Mouse (Mus musculus): Measurements from ENCODE around the gene Sec16b.

Gene Sec16b

DNA sequence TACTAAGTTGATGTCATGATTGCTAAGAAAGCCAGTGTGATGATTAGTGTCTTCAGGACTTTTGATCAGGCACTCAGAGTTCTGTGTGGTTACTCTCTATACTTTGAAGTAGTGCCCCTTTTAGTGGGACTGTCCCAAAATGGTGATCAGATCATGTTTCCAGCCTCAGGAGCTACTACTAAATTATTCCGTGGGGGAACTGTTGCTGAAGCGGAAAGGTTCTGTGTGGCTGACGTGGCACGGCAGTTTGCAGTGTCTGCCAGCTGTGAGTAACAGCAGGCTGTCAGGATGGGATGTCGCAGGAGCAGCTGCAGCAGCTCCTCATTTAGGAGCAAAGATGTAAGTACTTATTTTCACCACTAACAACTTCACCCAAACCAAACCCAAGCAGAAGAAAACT is at the start of gene Sec16b:
Gene Sec16b (plus strand): TSS at position 207 of the 400 bp plus-strand sequence.
- no peak for DNase-seq (ENCODE audit: low spot score in 2 of 2)

DNA sequence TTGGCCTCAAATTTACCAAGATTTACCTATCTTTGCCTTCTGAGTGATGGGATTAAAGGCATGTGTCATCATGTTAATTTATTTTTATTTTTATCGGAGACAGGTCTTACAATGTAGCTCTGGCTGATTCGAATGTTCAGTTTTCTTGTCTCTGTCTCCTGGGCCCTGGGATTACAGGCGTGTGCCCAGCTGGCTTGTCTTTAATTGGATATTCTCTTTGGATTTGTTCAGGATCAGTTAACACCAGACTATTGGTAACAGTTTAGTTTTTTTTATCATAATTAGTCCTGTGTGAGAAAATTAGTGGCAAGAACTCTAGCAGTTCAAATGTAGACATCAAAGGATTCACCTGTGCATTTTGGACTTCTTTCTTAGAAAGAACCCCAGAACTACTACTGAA is 48.7 kb upstream of the Sec16b start:
- no peak for DNase-seq (ENCODE audit: low spot score in 2 of 2)

DNA sequence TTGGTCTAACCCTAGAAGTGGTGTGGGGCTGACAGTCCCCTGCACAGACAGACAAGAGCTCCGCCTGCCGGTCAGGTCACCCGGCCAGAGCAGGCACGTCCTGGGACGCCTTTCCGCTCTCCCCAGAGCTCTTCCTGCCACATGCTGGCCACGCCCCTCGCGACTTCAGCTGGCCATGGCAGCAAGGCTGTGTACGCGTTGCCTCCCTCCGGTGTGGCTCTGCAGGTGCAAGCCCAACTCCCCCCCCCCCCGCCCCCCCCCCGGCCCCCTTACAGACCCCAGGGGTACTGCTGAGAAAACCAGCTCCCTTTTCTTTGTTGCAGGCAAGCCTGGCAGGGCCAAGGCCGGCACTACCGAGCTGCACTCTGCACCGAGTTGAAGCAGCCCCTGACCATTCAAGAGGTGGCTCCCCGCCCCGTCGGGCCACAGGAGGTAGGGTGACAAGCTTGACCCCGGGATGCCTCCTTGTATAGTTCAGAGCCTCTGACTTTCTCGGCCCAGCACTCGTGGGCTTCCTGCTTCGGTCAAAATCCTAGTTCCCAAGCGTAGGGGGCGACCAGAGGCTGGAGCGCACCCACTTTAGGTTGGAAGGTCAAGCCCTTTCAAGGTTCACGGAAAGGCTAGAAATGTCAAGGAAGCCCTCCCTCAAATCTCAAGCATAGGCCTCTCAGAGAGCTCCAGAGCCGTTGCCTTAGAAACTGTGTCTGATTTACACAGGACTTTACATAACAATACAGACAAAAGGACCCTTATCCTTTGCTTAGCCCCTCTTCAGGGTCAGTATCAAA is 47.9 kb upstream of the Sec16b start, which contains the start of gene Cryzl2:
Gene Cryzl2 (plus strand): TSS at position 157 of the 788 bp plus-strand sequence.
- DNase-seq (ENCODE audit: low spot score in 2 of 2), result no peak

DNA sequence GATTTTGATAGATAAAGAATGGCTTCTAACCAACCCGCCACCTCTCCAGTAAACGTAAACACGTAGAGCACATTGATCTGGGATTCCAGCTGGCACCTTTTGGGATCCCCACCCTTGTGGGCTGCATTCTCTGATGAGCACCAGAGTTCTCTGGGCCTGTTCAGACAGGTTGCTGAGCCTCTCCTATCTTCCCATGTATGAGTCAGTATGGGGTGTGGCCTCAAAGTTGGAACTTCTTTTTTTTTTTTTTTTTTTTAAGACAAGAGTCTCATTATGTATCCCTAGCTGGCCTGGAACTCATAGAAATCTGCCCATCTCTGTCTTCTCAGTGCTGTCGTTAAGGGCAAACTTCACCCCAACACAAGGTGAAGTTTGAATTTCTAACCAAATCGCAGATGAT is 46.6 kb upstream of the Sec16b start:
- no peak for DNase-seq (ENCODE audit: low spot score in 2 of 2)

- DNase-seq (ENCODE audit: low spot score in 2 of 2), result no peak
These were observed 45.3 kb upstream of the Sec16b start for GRCm38 (mm10) chr1:157461276-157461675.

DNA sequence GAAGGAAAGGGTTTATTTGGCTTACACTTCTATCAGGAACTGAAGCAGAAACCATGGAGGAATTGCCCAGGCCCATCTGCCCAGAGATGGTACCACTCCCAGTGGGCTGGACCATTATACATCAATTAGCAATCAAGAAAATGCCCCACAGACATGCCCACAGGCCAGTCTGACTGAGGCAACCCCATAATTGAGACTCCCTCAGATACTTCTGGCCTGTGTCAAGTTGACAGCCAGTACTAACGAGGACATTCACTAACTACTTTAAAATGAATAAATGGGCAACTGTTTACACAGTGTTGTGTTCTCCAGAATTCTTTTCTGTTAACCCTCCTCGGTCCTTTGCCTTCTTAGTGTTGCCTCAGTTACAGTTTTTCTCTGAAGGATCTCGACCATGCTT is 44.2 kb upstream of the Sec16b start:
- DNase-seq (ENCODE audit: low spot score in 2 of 2), result no peak

DNA sequence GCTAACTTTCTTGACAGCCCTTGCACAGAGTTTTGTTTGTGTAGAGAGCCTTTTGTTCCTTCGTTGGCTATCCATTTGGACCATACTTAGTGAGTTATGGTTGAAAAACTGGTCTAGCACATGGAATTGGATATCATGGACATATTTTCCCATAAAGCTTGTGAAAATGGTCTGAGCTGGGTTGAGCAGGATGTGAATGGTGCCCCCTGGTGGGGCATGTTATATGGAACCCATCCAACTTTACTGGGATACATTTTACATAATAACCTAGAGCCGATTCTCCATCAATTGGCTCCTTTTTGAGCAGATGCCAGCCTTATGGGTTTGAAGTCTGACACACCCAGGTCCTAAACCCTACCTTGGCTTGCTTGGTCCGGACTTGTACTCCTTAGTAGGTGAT is 41.3 kb upstream of the Sec16b start:
- DNase-seq (ENCODE audit: low spot score in 2 of 2), result no peak

DNA sequence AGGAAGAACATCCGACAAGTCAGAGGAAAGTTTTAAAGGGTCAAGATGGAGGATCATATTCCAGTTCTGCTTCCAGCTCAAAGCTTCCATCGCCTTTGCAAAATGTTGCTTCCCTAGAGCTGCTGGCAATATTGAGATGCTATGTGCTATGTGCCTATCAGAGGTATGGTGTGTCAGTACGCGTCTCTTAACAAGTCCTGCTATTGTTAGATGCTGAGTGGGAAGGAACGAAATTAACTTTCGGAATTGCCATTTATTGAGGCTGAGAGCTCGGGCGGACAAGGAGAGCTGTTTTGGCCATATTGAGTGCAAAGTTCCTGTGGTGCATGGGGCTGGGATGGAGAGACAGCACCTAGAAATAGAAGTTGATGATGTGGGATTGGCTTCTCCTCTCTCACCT is 38.7 kb upstream of the Sec16b start:
- no peak for DNase-seq (ENCODE audit: low spot score in 2 of 2)

DNA sequence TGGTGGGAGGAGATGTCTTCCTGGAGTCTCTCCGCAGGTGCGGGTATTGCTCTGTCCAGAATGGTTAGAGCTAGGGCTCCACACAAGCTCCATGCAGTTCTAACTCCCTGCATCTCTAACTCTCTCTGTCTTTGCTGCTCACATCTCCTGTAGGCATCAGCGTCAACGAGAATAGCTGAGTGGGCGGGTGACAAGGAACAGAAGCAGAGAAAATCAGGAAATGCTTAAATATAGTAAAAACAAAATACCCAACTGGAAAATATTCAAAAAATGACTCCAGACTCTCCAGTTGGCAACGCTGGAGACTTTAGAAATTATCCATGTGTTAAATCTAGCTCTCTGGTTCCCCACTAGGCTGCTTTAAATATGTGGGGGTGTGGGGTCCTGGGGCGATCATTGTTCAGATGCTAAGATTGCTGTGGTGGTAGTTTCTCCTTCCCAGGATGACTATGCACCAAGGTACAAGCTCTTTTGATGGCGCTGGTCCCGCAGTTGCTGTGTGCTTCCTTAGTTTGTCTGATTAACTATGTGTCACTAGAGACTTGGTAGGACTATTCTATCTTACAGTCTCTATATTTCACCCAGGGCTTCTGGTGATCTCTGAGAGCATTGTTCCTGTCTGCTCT is 35.7 kb upstream of the Sec16b start:
- no peak for DNase-seq (ENCODE audit: low spot score in 2 of 2)

DNA sequence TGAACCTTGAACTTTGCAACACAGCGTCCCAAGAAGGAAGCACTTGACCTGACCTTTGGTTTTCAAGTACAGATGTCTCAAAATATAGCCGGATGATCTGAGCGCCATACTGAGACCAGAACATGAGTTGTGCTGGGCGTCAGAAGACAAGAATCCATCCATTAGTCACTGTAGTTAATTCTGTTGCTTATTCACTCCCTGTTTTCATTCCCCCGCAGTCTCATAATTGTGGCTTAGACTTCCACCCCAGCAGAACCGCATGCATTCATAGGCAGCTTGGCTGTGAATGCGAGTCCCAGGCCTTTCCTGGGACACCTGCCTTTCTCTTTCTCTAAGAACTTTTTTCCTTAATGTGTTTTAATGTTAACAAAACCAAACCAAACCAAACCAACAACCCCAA is 33.8 kb upstream of the Sec16b start:
- DNase-seq (ENCODE audit: low spot score in 2 of 2), result no peak

DNA sequence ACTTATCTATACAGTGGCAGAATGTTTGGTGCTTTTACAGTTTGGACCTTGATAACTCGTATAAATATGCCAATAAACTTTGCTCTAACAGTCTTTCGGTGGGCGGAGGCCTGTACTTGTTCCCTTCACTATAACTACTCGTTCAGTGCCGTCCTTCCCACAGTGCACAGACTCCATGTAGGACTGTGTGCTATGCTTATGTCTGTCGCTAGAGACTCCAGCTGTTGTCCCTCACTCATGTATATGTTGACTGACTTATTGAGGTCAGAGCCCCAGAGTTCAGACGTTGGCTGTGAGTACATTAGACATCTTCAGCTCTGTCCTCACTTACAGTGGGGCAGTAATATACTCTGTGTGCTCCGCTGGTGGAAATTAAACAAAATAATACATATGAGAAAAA is 31.7 kb upstream of the Sec16b start:
- no peak for DNase-seq (ENCODE audit: low spot score in 2 of 2)

DNA sequence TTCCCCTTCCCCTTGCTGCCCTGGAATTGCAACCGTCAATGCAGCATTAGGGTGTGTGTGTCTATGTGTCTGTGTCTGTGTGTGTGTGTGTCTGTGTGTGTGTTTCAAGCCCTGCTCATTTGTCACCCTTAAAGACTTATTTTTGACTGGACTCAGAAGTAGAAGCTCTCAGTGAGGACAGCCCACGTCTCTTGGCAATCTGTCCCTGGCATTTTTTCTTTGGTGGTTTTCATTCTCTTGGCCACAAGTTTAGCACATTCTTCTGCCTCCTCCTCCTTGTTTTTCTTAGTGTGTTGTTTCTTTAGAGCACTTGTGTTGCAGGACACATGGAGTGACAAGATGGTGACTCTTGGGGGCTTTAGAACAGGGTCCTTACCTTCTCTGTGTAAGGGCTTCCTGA is 30.3 kb upstream of the Sec16b start:
- DNase-seq (ENCODE audit: low spot score in 2 of 2), result no peak

DNA sequence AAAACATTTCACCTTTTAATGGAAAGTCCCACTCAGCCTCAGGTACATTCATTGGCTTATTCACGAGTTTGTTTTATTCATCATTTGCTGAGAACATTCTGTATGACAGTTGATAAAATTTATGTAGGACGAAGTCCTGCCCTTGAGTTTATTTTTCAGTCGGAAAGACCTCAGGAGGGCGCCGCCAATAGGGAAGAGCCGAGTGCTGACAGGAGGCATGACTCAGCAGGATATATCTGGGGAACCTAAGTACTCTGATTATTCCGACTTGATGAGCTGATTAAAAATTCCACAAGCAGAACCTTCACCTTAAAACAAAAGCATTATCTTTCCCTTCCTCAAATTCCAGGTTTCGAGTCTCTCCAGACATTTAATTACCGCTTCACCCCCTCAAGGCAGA is 26.4 kb upstream of the Sec16b start:
- DNase-seq (ENCODE audit: low spot score in 2 of 2), result no peak

DNA sequence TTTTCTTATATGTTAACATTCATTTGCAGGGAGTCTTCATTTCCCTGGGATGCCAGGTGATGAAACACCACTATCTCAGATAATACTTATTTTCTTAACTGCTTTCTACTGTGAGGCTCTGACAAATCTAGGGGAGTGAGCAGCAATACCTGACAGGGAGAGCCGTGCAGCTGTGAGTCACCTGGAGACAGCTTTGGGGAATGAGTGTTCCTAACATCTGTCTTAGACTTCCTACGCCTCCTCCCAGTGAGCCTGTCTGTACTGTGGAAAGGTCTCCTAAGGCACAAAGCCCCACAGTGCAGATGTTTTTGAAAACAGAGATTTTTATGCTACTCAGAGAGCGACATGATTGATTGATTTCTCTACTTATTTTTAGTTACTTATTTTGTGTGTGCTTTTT is 25.6 kb upstream of the Sec16b start:
- no peak for DNase-seq (ENCODE audit: low spot score in 2 of 2)

DNA sequence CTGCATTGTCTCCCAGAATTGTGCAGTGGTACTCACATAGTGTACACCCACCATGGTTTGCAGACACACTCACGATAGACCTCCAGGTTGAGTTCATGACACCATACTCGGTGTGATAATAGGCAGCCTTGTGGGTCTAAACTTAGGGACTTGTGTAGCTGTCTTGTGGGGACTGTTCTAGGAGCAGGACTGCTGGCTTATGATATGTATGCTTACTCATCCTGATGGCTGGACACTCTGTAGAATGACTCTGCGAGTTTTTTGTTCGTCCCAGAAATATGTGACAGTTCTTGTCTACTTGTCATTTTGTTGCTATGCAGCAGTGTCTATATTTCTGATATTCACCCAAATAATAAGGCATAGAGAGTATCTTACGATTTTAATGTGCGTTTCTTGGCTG is 24.9 kb upstream of the Sec16b start:
- DNase-seq (ENCODE audit: low spot score in 2 of 2), result no peak

- DNase-seq (ENCODE audit: low spot score in 2 of 2), result no peak
These were observed 22.4 kb upstream of the Sec16b start for GRCm38 (mm10) chr1:157484161-157484560.

- DNase-seq (ENCODE audit: low spot score in 2 of 2), result no peak
These were observed 5.9 kb upstream of the Sec16b start for GRCm38 (mm10) chr1:157500657-157501056.

- DNase-seq (ENCODE audit: low spot score in 2 of 2), result no peak
These were observed 5.1 kb upstream of the Sec16b start for GRCm38 (mm10) chr1:157501352-157501945.

DNA sequence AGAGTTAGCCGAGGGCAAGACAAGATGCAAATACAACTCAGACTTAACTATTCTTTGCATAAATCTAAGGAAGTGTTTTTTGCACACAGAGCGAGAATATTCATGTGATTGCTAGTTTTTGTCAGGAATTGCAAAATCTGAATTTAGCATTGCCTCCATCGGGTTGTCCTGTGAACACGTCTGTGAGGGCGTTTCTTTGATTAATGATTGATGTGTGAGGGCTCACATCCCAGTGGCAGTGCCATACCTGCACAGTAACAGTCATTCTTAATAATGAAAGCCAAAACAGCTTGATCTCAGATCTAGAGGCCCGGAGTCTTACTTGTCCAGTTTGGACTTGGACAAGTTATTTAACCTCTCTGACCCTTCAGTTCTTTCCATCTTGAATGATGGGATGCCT is 3.5 kb upstream of the Sec16b start:
- no peak for DNase-seq (ENCODE audit: low spot score in 2 of 2)

DNA sequence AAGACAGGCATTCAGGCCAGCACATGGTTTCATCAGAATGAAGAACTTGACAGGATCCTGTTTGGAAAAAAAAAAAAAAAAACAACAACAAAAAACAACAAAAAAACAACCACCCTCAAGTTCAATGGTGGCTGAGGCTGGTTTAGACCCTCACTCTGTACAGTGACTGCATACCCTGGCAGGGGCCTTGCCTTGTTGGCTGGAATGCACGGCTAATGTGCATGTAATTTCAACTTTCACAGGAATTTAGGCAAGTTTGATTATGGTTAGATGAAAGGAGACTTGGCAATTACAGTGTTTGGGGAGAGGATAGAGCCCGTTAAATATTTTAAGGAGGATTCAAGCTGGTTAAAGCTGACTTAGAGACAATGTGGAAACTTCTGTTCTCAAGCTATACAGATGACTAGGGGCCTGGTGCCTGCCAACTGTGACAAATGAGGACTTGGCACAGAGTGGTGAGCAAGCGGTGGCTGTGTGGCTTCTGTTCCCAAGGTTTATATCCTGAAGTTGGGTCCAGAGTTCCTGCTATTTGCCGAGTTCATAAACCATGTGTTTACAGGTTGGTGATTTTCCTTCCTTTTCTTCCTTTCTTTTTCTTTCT is 567 bp downstream of the Sec16b start:
- DNase-seq (ENCODE audit: low spot score in 2 of 2), result no peak

DNA sequence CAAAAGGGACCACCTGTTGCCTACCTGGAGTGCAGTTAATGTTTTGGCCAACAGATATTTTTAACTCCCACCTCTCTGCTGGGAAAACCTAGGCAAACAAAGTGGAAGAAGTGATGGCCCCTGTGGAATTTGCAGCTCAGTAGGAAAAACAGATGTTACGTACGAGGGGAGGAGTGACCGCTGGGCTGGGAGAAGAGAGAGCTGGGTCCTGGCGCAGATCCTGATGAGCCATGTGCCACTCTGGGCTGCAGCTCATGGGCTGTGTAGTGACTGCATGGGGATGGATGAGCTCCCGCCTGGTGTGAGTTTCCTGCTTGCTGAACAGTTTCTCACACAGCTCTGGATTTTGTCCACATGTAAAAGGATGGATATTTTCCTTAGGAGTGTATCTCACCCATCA is 1.3 kb downstream of the Sec16b start:
- DNase-seq (ENCODE audit: low spot score in 2 of 2), result no peak

DNA sequence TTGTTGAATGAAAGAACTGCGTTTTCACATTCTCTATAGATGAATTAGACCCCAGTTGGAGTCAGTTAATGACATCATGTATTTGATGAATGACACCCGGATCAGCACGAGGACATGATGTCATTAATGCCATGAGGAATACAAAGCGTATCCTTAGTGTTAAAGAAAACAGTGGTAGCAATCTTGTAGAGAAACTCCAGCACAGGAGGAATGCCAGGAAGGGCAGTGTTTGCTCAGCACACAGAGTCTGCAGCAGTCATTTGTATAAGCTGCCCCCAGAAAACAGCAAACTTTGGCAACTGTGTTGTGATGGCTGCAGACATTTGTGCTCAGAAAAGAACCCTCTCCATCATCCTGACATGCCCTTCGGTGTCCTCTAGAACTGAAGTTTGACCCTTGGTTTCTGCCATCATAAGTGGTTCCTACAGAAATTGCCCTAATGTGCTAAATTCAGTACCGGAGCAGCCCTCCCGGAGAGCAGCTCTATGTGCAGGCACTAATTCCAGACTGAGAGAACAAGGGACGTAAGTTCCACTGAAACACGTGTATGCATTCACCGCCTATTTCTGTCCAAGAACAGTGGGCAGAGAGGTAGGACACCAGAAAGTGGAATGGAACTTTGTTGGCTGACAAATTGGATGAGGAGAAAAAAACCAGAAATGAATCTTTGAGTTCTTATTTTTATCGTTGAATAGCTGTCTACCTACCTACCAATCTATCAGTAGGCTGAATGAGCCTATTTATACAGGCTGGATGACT is 6.3 kb downstream of the Sec16b start:
- no peak for DNase-seq (ENCODE audit: low spot score in 2 of 2)

All from frontal cortex, postnatal 25 days (tissue).